Mouse (Mus musculus): ENCODE measurements at regions not wholly inside any gene's neighbourhood (a gene's known extent, or its start where the extent isn't known, plus 50 kb on each side); places are given as distances from the start of the nearest gene placed in this dataset.

DNA sequence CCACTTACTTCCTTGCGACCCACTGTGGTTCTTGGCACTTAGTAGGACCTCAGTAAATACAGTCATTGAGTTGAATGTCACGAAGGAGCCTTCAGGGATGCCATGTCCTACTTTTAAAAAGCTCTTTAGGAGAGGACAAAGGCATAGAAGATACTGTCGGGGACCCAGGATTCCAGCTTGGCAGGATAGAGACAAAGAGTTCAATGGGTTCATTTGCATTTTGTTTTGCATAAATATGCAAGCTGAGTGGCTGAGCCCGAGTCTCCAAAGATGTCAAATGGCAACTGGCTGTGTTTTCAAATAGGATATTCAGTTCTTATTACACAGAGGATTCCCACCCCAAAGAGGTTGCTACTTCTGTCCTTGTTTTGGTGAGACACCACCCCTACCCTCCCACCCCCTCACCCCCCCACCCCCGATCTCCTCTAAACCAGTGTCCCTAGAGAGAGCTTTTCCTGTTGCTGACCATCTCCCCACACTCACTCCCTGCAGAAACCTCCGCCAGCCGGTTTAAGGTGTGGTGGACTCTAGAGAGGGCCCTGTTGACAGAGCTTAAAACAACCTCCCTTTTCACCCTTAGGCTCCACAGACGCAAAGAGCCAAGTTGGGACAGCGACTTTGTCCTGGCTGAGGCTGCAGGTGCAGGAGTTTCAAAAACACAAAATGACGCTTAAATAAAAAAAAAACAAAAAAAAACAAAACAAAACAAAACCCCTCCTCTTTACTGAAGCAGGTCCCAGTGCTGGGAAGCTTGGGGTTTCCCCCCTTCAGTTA is 57.9 kb downstream of the Sox9 start:
- DNase-seq (ENCODE audit: low spot score): no peak

DNA sequence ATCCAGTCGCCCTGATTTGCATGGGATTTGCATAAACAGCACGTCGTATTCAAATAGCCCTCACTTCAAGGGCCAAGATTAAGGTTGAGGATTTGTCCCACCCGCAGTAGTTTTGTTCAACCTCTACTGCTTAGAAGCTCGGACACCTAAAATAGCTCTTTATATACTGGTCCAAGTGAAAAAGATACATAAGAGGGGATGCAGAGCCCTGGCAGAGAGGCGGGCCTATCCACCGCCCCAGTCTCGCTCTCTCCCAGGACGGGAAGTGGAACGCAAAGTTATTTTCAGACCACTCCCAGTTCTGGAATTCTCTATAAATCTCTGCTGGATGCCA is 58.4 kb downstream of the Sox9 start:
- no peak for DNase-seq (ENCODE audit: low spot score)

DNA sequence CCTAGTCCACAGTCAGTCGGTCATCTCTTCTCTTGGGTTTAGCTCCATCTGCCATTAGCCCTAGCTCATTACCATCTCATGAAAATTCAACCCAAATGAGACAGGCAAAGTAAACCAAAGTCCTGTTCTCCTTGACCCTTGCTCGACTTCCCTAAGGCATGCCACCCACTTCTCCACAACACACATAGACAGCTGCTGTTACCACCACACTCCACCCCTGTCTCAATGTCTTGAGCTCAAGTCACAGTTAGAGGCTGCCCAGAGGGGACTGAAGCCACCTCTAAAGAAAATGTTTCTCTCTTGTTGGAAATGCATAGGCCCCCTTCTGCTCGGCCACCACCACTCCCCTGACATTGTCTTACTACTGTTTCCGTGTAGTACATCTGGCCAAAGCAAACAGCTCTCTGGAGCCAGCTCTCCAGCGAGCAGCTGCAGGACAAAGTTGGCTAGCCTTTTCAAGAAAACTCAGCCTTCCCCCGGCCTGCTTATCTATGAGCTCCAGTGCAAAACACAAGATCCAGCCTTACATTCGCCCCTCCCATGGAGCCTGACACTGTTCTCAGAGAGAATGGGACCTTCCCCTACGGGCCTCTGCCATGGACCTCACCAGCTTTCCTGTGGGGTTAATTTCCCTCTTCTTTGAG is 62.4 kb downstream of the Sox9 start:
- no peak for DNase-seq (ENCODE audit: low spot score)

DNA sequence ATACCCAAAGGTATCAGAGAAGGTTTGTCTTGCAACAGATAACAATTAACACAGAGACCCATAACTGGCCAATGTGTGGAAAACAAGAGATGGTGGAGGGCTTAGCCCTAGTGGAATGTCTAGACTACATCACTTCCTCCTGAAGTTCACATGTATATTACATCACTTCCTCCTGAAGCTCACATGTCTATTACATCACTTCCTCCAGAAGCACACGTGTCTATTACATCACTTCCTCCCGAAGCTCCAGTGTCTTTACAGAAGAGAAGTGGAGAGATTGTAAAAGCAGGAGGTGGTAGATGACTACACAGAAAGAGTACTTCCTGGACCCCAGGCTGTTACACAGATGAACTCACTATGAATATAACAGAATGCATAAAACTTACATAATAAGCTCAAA is 65.1 kb downstream of the Sox9 start:
- no peak for DNase-seq (ENCODE audit: low spot score)

DNA sequence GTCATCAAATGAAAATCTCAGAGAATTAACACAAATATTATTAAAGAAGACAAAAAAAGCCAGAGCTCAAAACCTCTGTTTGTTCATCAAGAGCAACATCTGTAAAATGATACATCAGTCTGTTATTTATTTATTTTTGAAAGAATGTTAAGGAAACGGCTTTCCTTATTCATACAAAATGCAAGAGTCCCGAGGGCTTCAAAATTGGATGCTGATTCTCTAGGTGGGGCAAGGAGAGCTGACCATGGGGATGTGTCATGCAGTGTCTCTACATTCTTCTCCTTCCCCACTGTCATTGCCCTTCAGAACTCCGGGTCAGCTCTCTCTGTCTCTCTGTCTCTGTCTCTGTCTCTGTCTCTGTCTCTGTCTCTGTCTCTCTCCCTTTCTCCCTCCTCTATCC is 65.8 kb downstream of the Sox9 start:
- DNase-seq (ENCODE audit: low spot score): no peak

DNA sequence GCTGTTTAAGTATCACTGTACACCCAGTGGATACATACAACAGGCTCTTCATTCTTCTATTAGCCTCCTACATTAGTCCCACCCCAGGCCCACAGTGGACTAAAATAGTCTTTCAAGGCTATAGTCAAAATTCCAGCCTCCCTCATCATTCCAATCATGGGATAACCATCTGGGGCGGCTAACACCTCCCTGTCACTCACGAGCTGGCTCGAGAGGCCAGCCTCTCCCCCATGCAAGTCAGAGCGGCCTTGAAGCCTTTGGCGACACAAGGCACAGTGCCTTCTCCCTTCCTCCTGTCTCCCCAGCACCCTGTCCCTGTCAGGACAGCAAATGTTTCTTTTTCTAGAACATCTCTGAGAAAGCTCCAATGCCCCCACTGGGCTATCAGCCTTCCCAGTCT is 68.0 kb downstream of the Sox9 start:
- no peak for DNase-seq (ENCODE audit: low spot score)

DNA sequence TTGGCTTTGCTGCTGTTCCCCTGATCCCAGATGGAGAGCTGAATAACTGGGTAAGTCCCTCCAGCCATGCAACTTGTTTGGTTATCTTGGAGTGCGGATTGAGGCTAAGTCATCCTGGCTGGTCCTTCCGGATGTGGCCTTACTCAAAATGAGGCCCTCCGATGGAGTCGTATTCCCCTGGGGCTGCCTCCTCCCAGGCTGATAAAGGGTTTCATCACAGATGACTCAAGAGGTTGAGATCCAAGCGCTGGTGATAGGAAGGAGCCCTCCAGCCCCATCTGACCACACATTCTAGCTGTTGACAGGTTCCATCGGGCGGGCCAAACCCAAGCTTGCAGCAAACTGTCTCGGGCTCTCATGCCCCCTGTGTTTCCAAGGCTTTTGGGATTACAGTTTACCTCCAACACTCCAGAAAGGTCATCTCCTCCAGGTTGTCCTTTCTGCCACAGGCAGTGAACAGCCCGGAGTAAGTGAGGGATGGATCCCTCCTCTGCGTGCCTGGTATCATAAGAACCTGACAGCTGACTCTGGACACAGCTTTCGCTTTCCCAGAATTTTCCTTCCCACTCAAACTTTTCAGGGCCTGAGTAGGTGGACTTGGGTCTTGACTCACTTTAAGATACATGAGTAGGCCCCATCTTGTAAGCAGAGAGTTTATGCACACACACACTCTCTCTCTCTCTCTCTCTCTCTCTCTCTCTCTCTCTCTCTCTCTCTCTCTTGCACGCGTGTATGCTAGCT is 68.7 kb downstream of the Sox9 start:
- DNase-seq (ENCODE audit: low spot score): no peak

DNA sequence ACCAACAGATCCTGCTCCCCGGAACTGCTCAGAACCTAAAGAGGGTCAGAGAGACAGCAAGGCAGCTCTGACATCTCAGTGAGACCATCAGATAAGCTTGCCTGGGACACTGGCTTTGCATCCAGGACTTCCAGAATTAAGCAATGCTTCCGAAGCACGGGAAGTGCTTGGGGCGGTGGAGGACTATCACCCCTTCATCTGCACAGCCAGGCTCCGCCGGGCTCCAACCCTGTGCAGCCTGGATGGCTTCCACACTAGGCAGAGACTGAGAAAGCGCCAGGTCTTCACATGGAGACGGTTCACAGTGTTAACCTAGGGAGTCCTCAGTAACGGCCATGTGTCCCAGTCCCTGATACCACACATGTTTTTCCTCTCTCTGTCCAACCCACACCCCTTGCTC is 69.3 kb downstream of the Sox9 start:
- no peak for DNase-seq (ENCODE audit: low spot score)

DNA sequence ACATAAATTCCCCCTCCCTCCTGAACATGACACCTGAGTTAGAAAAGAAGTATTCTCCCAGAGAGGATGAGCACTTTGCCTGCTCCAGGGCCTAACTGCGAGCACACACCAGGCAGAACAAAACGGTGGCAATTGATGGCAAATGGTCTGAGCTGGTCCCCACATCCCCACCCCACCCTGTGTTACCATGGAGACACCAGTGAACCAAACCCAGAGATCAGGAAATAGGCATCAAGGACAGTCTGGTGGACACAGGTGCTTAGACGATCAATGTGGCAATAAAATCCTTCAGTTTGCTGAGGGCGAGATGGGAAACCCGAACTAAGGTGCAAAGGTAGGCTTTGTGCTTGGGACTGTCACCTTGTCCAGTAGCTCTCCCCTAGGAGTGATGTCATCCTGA is 74.0 kb downstream of the Sox9 start:
- no peak for DNase-seq (ENCODE audit: low spot score)

DNA sequence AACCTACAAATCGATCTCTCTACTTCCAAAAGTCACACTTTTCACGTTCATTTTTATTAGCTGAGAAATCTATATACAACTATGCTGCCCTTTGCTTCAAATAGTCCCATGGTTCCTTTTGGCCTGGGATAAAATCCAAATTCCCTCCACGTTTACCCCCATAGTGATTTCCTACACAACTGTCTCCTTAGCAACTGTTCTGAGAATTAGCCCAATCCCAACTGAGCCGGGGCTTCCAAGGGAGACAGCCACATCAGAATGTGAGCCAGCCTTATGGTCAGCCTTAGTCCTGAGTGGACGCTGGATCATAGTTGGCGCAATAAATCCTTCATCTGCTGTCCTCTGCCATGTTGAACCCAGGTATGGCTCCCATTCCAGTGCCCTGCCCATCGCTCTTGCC is 77.3 kb downstream of the Sox9 start:
- DNase-seq (ENCODE audit: low spot score): no peak

DNA sequence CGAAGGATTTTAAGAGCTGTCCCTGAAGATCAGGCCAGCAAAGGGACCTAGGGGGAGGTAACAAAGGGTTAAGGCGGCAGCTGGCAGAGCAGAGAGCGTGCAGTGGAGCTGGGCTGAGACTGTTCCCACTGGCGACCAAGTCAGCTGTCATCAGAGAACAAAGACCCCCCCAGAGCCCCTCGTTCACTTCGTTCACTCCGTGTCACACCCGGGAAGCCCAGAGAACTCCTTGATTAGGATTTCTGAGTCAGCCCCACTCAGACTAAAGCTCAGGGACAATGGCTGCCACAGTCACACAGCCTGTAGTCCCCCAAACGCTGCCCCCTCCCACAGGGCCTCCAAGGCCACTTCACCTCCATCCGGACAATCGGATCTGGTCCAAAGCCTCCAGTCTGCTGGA is 78.8 kb downstream of the Sox9 start:
- DNase-seq (ENCODE audit: low spot score): no peak

DNA sequence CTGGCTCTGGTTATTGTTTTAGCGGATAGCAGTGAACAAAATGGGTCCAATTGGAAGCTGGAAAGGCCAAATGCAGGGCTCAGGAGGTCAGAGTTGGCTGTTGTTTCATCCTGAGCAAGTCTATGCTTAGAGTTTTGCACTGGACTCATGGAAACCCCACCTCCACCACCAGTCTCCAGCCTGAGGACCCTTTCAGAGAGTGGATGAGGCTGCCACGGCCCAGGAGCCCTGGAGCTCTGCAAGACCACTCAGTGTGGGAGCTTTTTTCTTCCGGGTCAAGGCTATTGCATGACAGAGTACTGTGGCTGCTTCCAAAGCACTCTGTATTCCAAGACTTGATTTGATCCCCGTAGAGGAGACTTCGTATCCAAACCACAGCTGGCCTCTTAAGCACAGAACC is 79.2 kb downstream of the Sox9 start:
- DNase-seq (ENCODE audit: low spot score): no peak

DNA sequence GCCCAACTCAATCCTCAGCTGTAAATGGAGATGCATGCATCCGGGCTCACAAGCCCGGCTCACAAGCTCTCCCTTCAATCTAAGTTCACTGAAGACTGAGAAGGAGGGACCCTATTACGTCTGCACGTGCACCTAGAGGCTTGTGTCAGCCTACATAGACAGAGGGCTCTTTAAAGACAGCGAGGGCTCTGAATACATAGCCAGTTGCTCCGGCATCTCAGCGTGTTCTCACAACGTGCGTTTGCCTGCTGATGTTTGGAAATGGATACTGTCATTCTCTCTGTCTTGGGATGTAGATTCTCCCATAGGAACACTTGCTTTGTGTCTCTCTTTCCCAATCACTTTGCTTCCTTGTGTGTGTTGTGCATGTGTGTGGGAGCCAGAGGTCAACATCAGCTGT is 83.8 kb downstream of the Sox9 start:
- no peak for DNase-seq (ENCODE audit: low spot score)

DNA sequence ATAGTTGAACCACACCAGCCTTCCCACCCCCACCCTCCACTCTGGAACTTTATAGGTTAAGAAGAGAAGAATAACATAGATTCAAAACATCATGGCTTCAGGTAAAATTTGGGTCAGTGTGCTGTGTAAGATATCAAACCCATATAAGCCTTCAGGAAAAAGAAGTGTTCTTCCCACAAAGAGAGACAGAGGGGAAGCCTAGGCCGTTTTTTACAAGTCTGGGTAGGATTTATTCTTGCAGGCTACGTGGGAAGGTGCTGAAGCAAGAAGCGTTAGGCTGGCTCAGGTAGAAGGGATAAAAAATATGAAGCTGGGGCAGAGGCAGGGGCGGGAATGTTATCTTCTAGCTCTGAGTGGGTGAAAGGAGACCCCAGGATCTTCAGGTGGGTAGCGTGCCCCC is 87.5 kb downstream of the Sox9 start:
- no peak for DNase-seq (ENCODE audit: low spot score)

DNA sequence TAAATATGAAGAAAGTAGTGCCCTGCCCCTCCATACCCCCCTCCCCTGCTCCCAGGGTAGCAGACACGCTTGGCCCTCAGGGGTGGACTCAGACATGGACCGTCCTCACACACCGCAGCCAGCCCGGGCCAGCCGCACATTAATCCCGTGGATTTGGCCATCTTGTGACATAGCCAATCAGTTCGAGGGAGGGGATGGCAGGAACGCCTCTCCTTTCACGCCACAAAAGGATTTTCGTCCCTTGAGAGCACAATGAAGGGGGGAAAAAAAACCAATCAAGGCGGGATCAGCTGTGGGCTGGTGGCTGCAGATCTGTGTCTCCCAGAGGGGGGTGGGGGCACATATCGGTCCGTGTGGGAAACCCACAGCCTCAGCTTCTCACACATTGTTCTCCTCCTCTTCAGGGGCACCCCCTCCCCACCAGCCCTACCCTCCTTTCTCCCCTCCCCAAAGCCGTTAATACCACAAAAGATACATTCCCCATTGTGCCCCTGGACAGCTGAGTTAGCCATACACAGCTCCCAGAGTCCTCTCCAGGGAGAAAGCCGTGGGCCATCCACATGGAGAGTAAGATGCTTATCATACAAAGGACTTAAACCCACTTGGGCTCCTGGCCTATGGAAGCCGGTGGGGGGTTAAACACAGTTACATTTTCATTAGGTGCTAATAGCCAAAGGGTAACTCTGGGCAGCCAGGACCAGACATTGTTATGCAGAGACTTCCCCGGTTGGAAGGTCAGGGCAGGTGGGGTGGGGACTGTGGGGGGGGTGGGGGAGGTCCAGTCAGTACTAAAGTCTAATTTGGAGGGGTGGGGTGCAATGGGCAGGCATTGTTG is 88.4 kb downstream of the Sox9 start:
- DNase-seq (ENCODE audit: low spot score): peak; percentile 13

DNA sequence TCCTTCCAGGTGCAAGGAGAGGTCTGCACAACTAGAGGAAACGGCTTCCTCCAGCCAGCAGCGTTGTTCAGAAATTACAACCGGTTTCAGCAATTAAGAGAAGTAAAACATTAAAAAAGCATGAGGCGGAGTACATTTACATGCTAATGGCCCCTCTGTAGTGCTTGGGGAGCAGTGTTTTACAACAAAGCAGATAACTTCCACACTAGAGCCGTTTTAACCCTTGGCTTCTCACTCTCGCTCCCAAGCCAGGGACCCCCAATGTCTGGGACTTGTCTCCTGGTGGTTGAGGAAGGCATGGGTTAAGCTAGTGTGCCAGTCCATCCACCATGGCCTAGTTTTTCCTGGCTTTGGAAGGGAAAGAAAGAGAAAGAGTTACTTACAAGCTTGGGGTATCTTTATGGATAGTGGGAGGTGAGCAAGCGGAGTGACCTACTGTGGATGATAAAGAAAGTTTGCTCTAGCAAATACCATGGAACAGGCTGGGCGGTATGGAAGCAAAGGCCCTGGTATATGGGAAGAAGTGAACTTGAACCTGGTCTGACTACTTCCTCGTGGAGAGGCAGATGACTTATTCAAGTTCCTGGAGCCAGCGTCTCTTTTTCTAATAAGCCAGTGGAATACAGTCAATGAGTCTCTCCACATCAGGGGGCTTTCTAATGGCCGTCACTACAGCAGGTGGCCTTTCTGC is 90.8 kb downstream of the Sox9 start:
- no peak for DNase-seq (ENCODE audit: low spot score)

DNA sequence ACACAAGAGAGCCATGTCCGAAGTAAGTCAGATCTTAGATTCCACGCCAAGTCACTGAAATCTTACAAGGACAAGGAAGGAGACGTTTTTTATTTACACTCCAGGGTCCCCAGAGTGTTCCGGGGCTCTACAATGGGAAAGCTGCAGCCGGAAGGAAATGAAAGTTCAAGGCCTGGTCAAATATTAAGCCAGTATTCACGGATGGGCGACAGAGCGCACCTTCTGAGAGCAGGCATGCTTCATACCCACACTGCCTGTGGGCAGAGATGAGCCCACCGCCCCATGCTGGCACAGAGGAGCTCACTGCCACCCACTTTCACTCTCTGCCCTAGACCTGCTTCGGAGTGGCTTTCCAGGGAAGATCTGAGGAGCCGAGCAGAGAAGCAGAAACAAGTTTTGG is 92.2 kb downstream of the Sox9 start:
- no peak for DNase-seq (ENCODE audit: low spot score)

DNA sequence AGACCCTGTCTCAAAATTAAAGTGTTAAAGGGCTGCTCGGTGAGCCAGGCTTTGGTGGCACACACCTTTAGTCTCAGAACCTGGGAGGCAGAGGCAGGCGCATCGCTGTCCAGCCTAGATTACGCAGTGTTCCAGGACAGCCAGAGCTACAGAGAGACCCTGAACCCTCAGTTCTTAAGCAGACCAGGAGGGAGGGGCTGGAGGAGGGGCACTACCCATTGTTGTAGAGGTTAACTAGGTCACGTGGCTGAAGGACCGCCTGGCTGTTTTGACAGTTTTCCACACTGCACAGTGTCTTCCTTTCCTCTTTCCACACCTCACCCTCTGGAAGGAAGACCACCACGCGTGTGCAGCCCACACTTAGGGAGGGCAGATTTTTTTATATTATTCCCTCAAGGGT is 94.2 kb downstream of the Sox9 start:
- DNase-seq (ENCODE audit: low spot score): no peak

DNA sequence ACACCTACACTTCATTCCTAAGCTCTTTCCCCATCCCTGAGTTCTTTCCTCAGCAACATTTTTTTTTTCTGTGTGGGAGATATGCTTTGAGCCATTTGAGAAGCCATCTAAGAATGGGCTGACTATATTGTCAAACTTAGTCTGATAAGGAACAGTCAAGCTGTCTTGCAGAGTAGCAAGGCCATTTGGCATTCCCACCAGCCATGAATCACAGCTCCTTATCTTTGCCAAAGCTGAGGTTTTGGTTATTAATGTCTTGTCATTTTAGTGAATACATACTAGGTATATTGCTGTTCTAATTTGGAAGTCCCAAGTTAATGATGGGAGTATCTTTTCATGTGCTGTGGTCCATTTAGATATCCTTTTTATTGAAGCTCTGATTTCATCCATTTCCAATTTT is 96.4 kb downstream of the Sox9 start:
- DNase-seq (ENCODE audit: low spot score): no peak

DNA sequence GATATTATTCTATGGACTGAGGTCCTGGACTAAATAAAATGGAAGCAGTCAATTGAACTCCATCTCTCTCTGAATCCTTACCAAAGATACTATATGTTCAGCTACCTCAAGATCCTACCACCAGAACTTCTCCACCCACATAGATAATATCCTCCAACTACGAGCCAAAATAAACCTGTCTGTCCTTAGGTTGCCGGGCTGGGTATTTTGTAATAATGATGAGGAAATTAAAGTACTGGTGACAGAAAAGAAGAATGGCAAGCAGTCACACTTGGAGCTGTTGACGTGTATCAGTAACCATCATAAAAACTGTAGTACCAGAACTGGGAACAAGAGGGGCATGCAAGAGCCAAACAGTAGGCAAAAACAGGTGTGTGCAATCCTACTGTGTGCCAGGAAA is 98.7 kb downstream of the Sox9 start:
- DNase-seq (ENCODE audit: low spot score): no peak

DNA sequence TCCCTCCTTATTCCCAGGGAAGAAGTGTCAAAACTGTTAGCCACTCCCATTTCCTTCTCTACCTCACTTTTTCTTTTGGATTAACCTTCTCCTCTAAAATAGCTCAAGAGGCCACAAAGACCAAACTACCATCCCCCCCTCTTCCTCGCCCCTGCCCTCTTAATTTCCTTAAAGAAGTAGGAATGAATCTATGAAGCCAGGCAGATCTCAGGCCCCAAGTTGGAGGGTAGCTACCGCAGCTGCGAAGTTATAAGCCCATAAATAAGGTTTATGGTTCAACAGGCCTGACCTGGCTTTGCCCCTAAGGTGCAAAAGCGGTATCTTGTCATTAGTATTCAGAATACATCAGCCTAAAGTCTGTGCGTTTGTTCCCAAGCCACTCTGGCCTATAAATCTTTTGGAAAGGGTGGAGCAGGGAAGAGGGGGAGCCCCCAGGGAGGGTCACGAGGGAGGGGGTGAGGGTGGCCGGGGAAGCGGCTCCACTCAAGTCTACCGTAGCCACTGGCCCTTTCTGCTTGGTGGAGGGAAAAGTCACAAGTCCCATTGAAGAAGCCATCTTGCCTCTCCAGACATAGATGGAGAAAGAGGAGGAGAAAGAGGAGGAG is 103.4 kb downstream of the Sox9 start:
- no peak for DNase-seq (ENCODE audit: low spot score)

DNA sequence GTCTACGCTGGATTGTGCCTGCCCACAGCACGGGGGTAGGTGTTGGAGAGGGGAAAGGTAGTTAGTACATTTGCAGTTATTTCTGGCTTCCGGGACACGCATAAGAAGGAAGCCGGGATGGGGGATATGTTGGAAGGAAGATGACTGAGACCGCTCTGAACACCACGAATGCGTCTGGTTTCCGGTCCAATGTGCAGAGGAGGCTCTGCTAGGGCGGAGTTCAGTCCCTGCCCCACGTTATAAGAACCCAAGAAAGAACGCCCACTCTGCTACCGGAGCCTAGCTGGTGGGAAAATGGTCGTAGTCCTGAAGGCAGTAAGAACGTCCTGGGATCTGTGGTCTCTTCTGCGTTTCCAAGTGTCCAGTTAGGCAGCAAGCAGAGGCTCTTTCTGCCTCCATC is 104.1 kb downstream of the Sox9 start:
- no peak for DNase-seq (ENCODE audit: low spot score)

All from MN1 (cell line).